Mouse (Mus musculus): ENCODE results near the gene Lrguk.

GRCm38 (mm10) chr6:34041589-34042280, 12.5 kb downstream of the Lrguk start:
- TF ChIP-seq CTCF (IDR thresholded peaks at IDR 0.05; ENCODE audit: low read depth), result no peak
- TF ChIP-seq EP300 (IDR thresholded peaks at IDR 0.05; ENCODE audit: low read depth), result no peak
